Mouse (Mus musculus) gastrocnemius, adult 8-10 months (tissue): ENCODE data around the gene Gm21987. TPM values are rescaled to one million over a fixed set of nuclear protein-coding genes. Genes with fewer than 3 reads are reported as not detected.

Experiments used
- DNase-seq, 2 experiments: peaks; one replicate each; pipeline ENCODE4 v3.0.0; 2022; ENCODE audit warnings: low spot score in 2 of 2
- total RNA-seq, 4 experiments: library from RNA; stranded (reverse); gene quantifications; 2 replicates each; pipeline ENCODE4 v1.2.4; 2022

Gene Gm21987
- total RNA-seq, 4 experiments from 2014 or later, result not detected

DNA sequence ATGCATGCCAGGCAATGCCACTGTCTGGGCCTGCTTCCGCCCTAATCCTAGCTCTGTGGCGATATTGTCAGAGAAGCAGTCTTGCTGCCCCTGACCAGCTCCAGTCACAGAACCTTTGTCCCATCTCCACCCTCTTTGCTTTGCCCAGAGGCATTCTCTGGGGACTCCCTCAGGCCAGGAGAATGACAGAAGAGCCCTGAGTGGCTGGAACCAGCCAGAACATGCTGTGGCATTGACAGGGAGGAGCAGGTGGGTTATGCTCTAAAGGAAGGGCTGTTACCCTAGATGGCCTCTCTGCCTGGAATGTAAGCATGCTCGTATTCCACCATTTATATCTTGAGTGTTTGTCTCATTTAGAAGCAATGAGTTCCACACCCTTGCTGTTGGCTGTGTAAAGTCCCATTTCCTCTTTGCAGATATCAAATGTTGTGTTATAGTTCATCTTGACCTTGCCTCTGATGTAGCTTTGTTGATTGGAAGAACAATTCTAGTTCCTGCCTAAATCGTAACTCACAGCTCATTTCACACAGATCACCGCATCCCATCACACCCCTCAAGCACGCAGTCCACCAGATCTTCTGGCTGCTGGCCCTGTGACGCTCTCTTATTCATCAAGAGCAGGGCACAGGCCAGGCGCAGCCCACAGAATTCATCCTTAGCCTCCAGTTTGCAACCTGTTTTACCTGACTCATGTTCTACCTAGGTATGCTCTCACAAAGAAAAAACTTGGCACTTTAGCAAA, 24.0 kb downstream of the Gm21987 start:
- DNase-seq, result peak; percentile 54 to 76

GRCm38 (mm10) chr16:38371705-38372296, 25.0 kb downstream of the Gm21987 start:
- no peak for DNase-seq

- DNase-seq, result no peak
These were observed 26.0 kb downstream of the Gm21987 start for GRCm38 (mm10) chr16:38372876-38373275.

DNA sequence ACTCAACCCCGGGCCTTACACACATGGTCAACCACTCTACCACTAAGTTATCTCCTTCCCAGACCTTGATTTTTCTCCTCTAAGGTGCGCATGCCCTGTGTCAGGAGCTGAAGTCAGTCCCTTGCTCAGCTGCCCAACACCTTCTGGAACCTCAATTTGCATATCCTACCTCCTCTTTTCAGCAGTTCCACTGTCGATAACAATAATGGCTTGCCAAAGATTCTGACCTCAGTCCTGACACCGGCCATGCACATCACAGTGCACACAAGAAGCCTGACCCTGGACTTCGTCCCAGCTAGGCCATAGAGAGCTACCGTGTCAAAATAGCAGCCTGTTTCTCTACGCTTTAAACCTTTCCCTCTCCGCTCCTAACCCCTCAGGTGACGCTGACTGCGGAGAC, 26.6 kb downstream of the Gm21987 start:
- DNase-seq, result no peak

DNA sequence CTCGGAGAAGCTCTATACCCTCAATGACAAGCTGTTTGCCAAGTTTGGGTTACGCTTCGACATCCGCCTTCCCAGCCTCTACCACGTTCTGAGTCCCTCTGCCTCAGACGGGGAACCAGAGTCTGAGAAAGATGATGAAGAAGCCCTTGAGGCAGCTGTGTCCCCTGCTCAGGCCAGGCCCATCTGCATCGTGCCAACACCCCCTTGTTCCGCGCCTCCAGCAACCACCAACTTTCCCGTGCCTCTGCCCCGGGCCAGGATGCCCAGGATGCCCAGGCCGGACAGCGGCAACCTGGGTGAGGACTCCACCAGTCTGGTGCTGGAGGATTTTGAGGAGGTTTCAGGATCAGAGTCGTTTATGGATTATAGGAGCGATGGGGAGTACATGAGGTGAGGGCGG, 27.1 kb downstream of the Gm21987 start:
- DNase-seq, result no peak

GRCm38 (mm10) chr16:38374379-38375140, 27.7 kb downstream of the Gm21987 start:
- DNase-seq, result no peak

GRCm38 (mm10) chr16:38375182-38375581, 28.3 kb downstream of the Gm21987 start:
- no peak for DNase-seq

- no peak for DNase-seq
These were observed 29.5 kb downstream of the Gm21987 start for GRCm38 (mm10) chr16:38376163-38376840.

DNA sequence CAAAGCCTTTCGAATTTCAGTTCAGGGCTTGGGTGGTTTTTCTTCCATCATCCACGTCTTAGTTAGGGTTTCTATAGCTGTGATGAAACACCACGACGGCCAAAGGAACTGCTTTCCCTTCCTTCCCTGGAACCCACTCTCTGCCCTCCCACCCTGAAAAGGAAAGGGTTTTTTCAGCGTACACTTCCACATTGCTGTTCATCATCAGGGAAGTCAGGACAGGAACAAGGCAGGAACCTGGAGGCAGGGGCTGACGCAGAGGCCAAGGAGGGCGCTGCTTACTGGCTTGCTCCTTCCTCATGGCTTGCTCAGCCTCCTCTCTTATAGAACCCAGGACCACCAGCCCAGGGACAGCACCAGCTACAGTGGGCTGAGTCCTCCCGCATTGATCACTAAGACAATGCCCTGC, 30.0 kb downstream of the Gm21987 start:
- DNase-seq, result no peak

DNA sequence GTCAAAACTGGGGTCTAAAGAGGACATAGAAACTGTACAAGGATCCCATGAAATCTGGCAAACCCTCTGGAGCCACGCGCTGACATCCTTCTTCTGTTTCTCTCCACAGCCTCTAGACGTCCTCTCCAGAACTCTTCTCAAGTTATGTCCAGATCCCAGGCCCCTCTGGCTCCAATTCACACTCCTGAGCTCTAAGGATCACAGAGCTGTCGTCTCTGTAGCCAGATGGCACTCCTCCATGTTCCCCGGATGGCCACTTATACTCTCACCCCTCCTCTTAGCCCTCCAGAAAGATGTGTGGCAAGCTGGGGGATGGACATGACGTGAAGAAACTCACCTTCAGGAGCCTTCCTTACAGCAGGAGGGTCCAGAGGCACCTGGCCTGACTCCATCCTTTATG, 30.7 kb downstream of the Gm21987 start:
- DNase-seq, result peak in 1 of 2 experiments; percentile 44

DNA sequence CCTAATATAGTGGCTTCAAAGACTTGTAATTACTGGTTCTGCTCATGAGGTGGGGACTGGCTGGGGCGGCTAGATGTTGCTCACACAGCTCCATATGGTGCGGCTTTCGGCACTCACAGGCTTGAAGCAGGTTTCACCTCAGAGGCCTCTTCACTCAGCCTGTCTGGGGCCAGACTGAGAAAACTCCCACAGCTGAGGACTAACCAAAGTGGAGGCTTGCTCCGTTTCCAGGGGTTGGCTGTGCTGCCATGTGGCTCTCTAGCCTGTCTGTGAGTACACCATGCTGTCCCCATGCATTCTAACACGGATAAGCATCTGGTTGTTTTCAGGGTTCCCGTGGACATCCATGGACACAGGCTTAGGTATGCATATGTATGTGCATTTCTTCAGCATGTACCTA, 31.8 kb downstream of the Gm21987 start:
- DNase-seq, result no peak

DNA sequence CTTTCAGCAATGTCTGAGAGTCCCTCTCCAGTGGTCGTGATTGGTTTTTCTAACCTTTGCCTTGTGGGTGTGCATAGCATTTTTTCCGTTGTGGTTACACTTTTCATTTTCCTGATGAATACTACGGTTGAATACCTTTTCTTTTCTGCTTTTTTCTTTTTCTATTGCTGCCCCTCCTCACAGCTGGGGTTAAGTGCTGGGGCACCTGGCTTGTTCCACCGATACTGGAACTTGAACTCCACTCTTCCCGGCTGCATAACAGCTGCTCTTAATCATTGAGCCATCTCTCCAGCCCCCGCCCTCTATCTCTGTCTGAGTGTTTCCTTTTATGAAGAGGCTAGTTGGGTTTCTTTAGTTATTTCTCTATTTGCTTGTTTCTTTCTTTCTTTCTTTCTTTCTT, 32.2 kb downstream of the Gm21987 start:
- no peak for DNase-seq

DNA sequence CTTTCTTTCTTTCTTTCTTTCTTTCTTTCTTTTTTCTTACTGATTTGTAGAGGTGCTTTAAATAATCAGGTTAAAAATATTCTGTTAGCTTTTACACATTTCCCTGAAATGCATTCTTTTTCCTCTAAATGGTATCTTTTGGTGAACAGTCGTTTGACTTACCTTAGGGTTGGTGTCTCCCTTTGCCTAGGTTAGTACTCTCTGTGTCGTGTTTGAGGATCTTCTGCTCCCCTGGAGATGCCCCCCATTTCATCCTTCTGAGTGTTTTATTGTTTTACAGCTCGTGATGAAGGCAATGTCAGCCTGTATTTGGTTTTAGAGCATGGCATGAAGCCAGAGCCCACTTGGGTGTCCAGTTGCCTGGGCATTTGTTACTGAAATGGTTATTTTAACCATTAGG, 32.7 kb downstream of the Gm21987 start:
- no peak for DNase-seq

GRCm38 (mm10) chr16:38379926-38380325, 33.1 kb downstream of the Gm21987 start:
- DNase-seq, result no peak

- no peak for DNase-seq
These were observed 36.8 kb downstream of the Gm21987 start for GRCm38 (mm10) chr16:38383683-38384082.

DNA sequence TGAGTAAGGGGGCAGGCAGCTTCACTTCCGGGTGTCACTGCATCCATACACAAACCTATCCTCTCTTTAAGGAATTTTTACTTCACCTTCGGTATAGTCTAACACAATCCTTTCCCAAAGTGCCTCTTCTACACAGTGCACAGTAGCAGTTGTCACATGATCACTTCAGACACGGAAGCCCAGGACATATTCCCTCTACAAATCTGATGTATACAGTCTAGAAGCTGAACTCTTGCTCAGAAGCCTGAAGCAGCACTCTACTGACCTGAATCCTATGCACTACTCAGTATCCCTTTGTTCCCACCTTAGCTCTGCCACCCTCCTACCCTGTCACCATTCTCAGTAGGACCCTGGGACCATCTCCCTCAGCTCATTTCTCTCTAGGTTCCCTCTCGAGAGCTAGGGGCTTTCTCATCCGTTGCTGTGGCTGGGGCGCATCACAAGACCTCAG, 38.4 kb downstream of the Gm21987 start:
- DNase-seq, result no peak

DNA sequence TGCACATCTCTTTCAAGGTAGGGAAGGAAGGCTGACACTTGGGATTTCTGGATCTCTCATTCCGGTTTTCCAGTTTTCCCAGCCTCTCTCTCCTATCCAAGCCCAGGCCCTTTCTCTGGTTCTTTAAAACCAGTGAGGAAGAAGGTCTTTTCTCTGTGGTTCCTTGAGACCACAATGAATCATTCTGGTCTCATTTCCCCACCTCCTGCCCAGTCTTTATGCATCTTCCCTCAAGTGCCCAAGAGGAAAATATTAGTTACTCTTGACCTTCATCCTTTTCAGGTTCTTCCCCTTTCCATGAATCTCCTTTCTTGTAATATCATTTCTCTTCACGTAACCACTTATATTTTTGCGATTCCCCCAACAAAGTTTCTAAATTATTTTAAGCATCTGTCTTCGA, 38.9 kb downstream of the Gm21987 start:
- DNase-seq, result no peak

- no peak for DNase-seq
These were observed 40.5 kb downstream of the Gm21987 start for GRCm38 (mm10) chr16:38387389-38387788.

- DNase-seq, result no peak
These were observed 41.9 kb downstream of the Gm21987 start for GRCm38 (mm10) chr16:38388757-38389156.

DNA sequence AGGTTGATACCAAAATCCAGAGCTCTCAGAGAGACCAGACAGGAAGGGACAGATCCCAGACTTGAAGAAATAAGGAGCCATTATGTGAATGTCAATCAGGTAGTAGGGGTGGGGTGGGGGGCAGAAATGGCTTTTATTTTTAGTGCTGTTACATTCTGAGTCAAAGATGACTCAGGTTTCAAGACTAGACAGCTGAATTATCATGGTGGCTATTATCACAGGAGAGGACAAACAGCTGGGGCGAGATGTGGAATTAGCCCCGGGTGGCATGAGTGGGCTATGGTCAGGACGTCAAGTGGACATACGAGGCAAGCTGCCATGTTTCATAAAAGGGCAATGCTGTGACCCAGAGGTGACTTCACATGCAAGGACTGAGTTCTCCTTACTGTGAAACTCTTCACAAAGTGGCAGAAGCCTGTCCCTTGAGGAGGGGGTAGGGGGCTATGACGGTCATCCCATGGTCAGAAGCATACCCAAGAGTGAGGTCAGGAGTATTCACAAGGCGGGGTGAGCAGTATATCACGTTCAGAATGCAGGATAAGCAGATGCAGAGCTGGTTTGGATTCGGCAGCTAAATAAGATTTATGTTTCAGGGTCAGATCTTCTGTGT, 42.5 kb downstream of the Gm21987 start:
- DNase-seq, result no peak

- DNase-seq, result no peak
These were observed 43.5 kb downstream of the Gm21987 start for GRCm38 (mm10) chr16:38390322-38390721.
